Mouse (Mus musculus): Measurements from ENCODE around the gene Kiz.

The Kiz gene

GRCm38 (mm10) chr2:146855599-146856039 lies at the start of gene Kiz:
Gene Kiz, plus strand, starts transcription at chr2:146855864.
- DNase-seq (ENCODE audit: low spot score in 2 of 2) = peak; percentile 83 to 87

- DNase-seq (ENCODE audit: low spot score in 2 of 2) = no peak
These were observed 45.9 kb upstream of the Kiz start for GRCm38 (mm10) chr2:146809706-146810256.

GRCm38 (mm10) chr2:146810695-146811094 lies 45.0 kb upstream of the Kiz start:
- DNase-seq (ENCODE audit: low spot score in 2 of 2) = no peak

DNA sequence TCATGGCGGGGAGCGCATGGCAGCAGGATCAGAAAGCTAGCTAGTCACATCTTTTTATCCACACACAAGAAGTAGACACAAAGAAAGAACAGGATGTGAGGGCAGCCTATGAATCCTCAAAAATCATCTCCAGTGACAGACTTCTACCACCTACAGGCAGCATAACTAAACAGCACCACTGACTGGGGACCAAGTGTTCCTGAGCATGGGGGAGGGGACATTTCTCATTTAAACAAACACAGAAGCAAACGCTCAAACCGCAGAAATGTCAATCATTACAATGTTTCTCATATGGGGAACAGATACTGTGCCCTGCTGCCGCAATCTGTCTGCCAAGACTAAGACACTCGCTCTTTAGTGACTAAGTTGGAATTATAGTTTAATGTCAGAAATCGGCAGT lies 40.7 kb upstream of the Kiz start:
- no peak for DNase-seq (ENCODE audit: low spot score in 2 of 2)

- DNase-seq (ENCODE audit: low spot score in 2 of 2) = no peak
These were observed 36.6 kb upstream of the Kiz start for GRCm38 (mm10) chr2:146819065-146819464.

- no peak for DNase-seq (ENCODE audit: low spot score in 2 of 2)
These were observed 32.1 kb upstream of the Kiz start for GRCm38 (mm10) chr2:146823483-146823951.

DNA sequence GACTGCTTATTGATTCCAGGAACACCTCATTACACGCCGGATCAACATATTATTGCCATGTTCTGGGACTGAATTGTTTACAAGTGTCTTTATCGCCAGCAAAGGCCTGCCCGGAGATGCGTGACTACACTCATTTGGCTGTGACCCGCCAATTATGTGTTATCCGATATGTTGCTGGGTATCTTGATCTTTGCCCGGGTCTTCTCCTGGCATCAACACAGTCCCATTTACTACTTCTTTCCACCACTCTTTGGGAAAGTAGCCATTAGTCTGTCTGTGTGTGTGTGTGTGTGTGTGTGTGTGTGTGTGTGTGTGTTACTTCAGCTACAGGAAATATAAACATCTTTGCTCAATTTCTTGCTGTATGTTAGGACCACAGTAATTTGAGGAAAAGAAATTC lies 31.6 kb upstream of the Kiz start:
- DNase-seq (ENCODE audit: low spot score in 2 of 2) = no peak

DNA sequence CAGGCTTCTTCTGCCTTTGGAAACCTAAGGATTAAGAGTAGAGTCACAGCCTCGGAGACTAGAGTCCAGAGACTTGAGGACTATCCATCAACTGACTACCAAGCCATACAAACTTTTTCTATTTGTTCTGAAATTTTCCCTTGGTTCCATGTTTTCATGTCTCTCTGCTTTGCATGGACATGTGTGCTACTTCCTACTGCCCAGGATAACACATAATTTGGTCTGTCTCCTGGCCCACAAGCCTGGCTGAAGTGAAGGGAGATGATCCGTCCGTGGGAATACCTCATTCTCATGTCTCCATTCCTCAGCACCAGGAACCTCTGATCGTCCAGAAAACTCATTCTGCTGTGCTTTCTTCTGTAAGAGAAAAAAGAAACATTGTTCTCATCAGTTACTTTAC lies 27.7 kb upstream of the Kiz start:
- DNase-seq (ENCODE audit: low spot score in 2 of 2) = no peak

DNA sequence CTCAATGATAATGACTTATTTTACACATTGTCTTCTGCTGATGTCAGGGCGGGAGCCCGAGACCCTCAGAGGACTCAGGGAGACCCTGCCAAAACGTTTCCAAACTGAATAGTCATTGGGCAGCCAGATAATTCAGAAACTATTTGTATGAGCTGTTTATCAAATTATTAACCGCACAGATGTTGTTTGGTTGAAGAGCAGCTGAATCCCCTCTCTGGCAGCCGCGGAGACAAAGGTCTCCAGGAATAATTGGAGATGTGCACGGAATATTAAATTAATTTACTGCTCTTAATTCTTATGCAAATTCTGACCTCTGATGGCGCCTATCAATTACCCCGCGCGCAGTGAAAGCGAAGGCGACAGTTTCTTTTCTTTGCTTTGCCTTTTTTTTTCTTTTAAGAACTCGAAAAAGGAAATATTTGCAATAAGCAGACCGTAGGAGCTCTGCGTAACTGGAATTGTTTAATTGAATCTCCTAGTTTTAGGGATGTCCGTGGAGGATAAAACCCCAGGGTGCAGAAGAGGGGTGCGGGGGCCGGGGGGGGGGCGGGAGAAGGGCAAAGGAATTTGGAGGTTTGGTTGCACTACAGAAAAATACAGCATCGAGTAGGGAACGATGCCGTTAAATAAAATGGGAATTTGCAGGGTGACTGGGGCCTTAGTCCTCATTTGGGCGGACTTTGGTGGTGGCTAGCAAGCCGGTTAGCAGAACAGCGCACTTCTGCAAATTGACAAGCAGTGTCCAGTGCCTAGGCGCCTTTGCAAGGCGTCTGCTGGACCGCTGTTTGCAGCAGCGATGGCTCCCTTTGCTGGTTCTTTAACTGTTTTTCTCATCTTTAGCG lies 22.2 kb upstream of the Kiz start:
- no peak for DNase-seq (ENCODE audit: low spot score in 2 of 2)

- DNase-seq (ENCODE audit: low spot score in 2 of 2) = peak in 1 of 2 experiments; percentile 26
These were observed 21.7 kb upstream of the Kiz start for GRCm38 (mm10) chr2:146834064-146834313.

DNA sequence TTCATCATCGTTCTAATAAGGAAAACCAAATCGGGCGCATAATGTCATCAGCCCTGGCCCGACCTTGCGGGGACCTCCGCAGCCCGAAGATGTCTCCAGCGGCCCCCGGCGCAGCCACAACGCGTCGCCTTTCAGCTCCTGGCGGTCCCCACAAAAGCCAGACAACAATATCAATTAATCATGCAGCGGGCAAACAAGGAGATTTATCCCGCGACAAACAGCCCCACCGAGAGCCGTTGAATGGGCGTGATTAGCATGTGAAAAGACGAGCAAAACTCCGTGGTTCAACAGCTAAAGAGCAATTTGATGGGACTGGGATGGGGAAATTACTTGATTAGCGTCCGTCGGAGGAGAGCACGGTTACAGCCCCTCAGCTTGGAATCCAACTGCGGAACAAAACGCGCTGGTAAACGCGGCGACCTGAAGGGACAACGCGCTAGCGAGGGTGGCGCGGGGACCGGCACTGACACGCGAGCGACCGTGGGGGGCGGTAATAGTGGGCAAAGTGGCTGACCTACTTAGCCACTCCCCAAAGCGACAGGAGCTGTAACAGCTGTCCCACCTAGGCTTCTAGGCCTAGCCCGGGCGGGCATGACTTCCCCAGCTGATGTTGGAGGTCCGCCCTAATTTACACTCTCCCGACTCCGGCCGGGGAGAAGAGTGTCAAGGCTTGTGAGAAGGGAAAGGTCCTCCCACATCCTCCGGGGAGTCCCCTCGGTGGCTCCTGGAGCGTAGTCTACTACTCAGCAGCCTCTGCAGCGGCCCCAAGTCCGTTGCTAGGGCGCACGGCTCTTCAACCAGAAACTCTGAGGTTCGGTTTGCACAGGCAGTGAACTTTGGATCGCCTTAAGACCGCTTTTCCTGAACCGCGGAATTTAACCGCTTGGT lies 21.1 kb upstream of the Kiz start:
- peak in 1 of 2 experiments; percentile 29 for DNase-seq (ENCODE audit: low spot score in 2 of 2)

- DNase-seq (ENCODE audit: low spot score in 2 of 2) = peak in 1 of 2 experiments; percentile 9
These were observed 20.2 kb upstream of the Kiz start for GRCm38 (mm10) chr2:146835241-146835990.

GRCm38 (mm10) chr2:146836246-146836645 lies 19.4 kb upstream of the Kiz start:
- DNase-seq (ENCODE audit: low spot score in 2 of 2) = no peak

- DNase-seq (ENCODE audit: low spot score in 2 of 2) = peak in 1 of 2 experiments; percentile 8
These were observed 18.7 kb upstream of the Kiz start for GRCm38 (mm10) chr2:146836871-146837550.

DNA sequence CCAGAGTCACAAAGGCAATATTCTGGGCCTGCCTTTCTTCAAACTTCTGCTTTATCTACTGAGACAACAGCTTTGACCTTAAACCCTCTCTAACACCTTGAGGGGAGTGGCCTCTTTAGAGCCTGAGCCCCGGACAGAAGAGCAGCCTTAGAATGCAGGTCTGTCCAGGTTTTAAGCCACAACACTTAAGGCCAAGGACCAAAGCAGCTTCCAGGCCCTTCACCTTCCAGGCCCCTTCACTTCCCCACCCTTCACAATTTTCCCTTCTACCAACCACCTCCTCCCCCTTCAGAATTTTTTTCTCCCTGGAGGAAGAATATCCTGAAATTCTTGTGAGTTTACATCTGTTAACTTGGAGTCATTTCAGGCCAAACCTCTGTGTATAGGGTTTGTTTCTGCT lies 18.0 kb upstream of the Kiz start:
- DNase-seq (ENCODE audit: low spot score in 2 of 2) = no peak

GRCm38 (mm10) chr2:146838596-146839302 lies 16.9 kb upstream of the Kiz start:
- peak in 1 of 2 experiments; percentile 7 for DNase-seq (ENCODE audit: low spot score in 2 of 2)

DNA sequence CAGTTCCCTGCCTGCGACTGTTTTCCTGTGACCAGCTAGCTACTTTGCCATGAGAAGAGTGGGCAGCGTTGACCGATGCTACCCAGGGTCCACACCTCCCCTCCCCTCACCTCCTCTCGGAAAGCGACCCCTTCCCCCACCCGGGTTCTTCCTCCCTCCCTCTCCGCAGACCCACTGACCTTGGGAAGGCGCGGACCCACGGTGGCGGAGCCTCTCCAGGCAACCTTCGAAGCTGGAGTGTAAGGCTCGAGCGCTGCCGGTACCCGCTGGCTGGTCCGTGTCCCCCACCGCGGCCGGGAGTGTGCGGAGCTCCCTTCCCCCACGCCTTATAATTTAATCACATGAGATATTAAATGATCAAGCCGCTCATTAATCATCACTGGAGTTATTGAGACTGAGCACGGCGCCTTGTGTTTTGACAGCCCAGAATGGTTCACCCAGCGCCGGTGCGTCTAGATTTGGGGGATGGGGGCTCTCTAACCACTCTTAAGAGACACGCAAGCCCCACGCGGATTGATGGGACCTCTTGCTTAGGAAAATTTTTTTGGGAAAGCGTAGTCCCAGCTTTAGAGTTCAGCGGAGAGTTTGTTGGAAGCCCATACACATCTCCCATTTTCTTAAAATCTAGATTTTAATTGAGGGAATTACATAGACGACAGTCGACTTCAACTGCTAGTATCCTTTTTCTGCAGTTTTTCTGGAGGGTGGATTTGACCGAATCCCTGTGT lies 16.2 kb upstream of the Kiz start:
- DNase-seq (ENCODE audit: low spot score in 2 of 2) = peak in 1 of 2 experiments; percentile 11

- no peak for DNase-seq (ENCODE audit: low spot score in 2 of 2)
These were observed 7.8 kb upstream of the Kiz start for GRCm38 (mm10) chr2:146847863-146848262.

- DNase-seq (ENCODE audit: low spot score in 2 of 2) = peak in 1 of 2 experiments; percentile 8
These were observed 456 bp downstream of the Kiz start for GRCm38 (mm10) chr2:146856120-146856519.

DNA sequence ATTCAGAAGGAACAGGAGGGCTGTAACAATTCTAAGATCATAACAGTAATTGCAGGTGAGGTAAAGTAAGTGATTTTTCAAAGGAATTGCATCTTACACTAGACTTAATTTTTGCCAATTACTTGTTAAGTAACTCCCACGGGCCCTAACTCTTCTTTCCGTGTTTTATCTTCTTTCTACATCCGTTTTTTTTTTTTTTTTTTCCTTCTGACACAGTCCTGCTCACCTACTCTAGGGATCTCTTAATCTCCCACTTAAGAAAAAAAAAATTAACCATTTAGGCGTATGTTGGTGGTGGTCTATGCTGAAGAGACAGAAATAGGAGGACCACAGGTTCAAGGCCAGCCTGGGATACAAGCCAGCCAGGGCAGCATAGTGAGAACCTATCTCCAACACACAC lies 1.2 kb downstream of the Kiz start:
- DNase-seq (ENCODE audit: low spot score in 2 of 2) = no peak

All from frontal cortex, postnatal 10 days (tissue).